Mouse (Mus musculus) liver, embryonic 14.5 days (tissue): ENCODE measurements around the gene Dok4. TPM values are rescaled to one million over a fixed set of nuclear protein-coding genes. Genes with fewer than 3 reads are reported as not detected.
A peak's percentile ranks its signal among the peaks of the same experiment; 100 is the strongest.

Source experiments
- ATAC-seq: fragments of 200-750 bp; cut with Nextera tagmentation; 2 replicates; pipeline ENCODE4 v1.8.0; 2017; ENCODE audit warnings: moderate number of reproducible peaks, mild to moderate bottlenecking, moderate library complexity; ENCODE audit not compliant: insufficient read depth
- DNase-seq, 3 experiments: peaks; one replicate each; pipeline ENCODE4 v3.0.0-alpha.2; 2012 to 2013; ENCODE audit warnings: low read depth in 3 of 3, low spot score in 3 of 3
- H3K27ac ChIP-seq: fragments of 300-500 bp; sonication (generic); 2 replicates; pipeline ENCODE4 v1.5.1; 2014; ENCODE audit warnings: moderate library complexity, mild to moderate bottlenecking, control low read depth, inconsistent platforms
- H3K27me3 ChIP-seq: fragments of 300-500 bp; sonication (generic); 2 replicates; pipeline ENCODE4 v1.6.1; 2014; ENCODE audit warnings: mild to moderate bottlenecking, low read length, moderate library complexity; ENCODE audit not compliant: control insufficient read depth, insufficient read depth
- H3K36me3 ChIP-seq: fragments of 300-500 bp; sonication (generic); replicated peaks from 2 replicates; pipeline ENCODE4 v1.6.1; 2014; ENCODE audit warnings: low read depth; ENCODE audit not compliant: control insufficient read depth, insufficient read depth
- H3K4me1 ChIP-seq, 2 experiments: fragments of 200-500 bp in 1 of 2; fragments of 300-500 bp in 1 of 2; sonication (generic) in 1 of 2; replicated peaks; 2 replicates each; pipeline ENCODE4 v1.6.1; 2012 to 2014; ENCODE audit warnings: antibody characterized with exemption in 1 of 2, inconsistent platforms in 1 of 2, low read length in 1 of 2; ENCODE audit not compliant: control insufficient read depth in 2 of 2, insufficient read depth in 2 of 2
- H3K4me2 ChIP-seq: fragments of 300-500 bp; sonication (generic); 2 replicates; pipeline ENCODE4 v1.6.1; 2014; ENCODE audit warnings: low read depth, mild to moderate bottlenecking, control low read depth, moderate library complexity
- H3K4me3 ChIP-seq, 2 experiments: fragments of 200-500 bp in 1 of 2; fragments of 300-500 bp in 1 of 2; sonication (generic) in 1 of 2; 2 replicates each; pipeline ENCODE4 v1.5.1; 2012 to 2014; ENCODE audit warnings: low read depth in 2 of 2, low read length in 2 of 2, mild to moderate bottlenecking in 2 of 2, control low read depth in 1 of 2, inconsistent platforms in 1 of 2, moderate library complexity in 1 of 2; ENCODE audit not compliant: insufficient read depth in 1 of 2
- H3K9ac ChIP-seq: fragments of 300-500 bp; sonication (generic); replicated peaks from 2 replicates; pipeline ENCODE4 v1.6.1; 2014; ENCODE audit warnings: mild to moderate bottlenecking, control low read depth, moderate library complexity
- H3K9me3 ChIP-seq: fragments of 300-500 bp; sonication (generic); 2 replicates; pipeline ENCODE4 v1.6.1; 2016; ENCODE audit warnings: low read length, mixed read lengths; ENCODE audit not compliant: control insufficient read depth
- CTCF ChIP-seq: IDR thresholded peaks from 2 replicates; pipeline ENCODE4 v1.5.1; 2016; ENCODE audit warnings: antibody characterized with exemption, low read depth, control low read depth
- EP300 ChIP-seq: IDR thresholded peaks from 2 replicates; pipeline ENCODE4 v1.6.1; 2016; ENCODE audit warnings: antibody characterized with exemption, low read depth
- WGBS: fragments of 180-500 bp; shearing (Covaris S2); extraction: QIAGEN DNeasy Blood & Tissue Kit; methylation state at CpG from one replicate; pipeline ENCODE4 v1.1.7; 2014; ENCODE audit not compliant: insufficient replicate concordance; 5-methylcytosine and 5-hydroxymethylcytosine counted together
- polyA plus RNA-seq, 2 experiments: library from polyadenylated mRNA; depleted of rRNA in 1 of 2; stranded (reverse) in 1 of 2; unstranded in 1 of 2; fragments of >200 nt; fragmentation: Nextera tagmentation in 1 of 2; extraction: Ambion mirVana in 1 of 2; gene quantifications; 2 replicates each; pipeline versions ENCODE4 v1.2.1 to v1.2.3; 2012 to 2014

Dok4 gene
- polyA plus RNA-seq, 2 experiments, result 7.2 to 11.1 TPM

- TF ChIP-seq CTCF, result no peak
- TF ChIP-seq EP300, result no peak
- Histone ChIP-seq H3K36me3 (no peaks in the 10 kb centered on the region), H3K4me2 (no peak overlapping the region), H3K27me3 (peaks cover 6% of the 10 kb centered on the region; the same call in 1 of the 2 replicates), H3K9ac (no peak overlapping the region), H3K4me3 (no peak overlapping the region), H3K4me1 (peaks cover 5 to 18% of the 10 kb centered on the region in 2 experiments), H3K9me3 (no peaks in the 10 kb centered on the region), H3K27ac (no peak overlapping the region)
- DNase-seq, result no peak
- no peak for ATAC-seq
- 76% methylated on average over 6 of the region's 6 CpGs for WGBS
Measured at GRCm38 (mm10) chr8:94914256-94914655, 38.1 kb upstream of the Dok4 start.

GRCm38 (mm10) chr8:94913061-94913660 is 37.0 kb upstream of the Dok4 start:
- Histone ChIP-seq H3K36me3 (no peaks in the 10 kb centered on the region), H3K4me2 (peak overlapping the region; percentile 42), H3K27ac (no peak overlapping the region), H3K4me1 (peaks cover 3 to 17% of the 10 kb centered on the region in 2 experiments), H3K9ac (no peak overlapping the region), H3K27me3 (peaks cover 6% of the 10 kb centered on the region; the same call in 1 of the 2 replicates), H3K4me3 (peak overlapping the region in 1 of 2 experiments; percentile 12; a peak in 1 of 4 replicates), H3K9me3 (no peaks in the 10 kb centered on the region)
- no peak for TF ChIP-seq EP300
- peak; percentile 79 for TF ChIP-seq CTCF
- no peak for DNase-seq
- WGBS, result 36% methylated on average over 77 of the region's 77 CpGs
- ATAC-seq, result no peak

- Histone ChIP-seq H3K27ac (no peak overlapping the region), H3K4me1 (peaks cover 0 to 3% of the 10 kb centered on the region in 2 experiments; a peak in 3 of 4 replicates), H3K27me3 (peaks cover 6% of the 10 kb centered on the region; the same call in 1 of the 2 replicates), H3K9ac (no peak overlapping the region), H3K9me3 (no peaks in the 10 kb centered on the region), H3K4me2 (no peak overlapping the region), H3K36me3 (no peaks in the 10 kb centered on the region), H3K4me3 (no peak overlapping the region)
- peak; percentile 75 for ATAC-seq
- peak; percentile 76 to 81 (median 77) for DNase-seq
- WGBS, result 9% methylated on average over 4 of the region's 4 CpGs
- TF ChIP-seq CTCF, result peak; percentile 98
- TF ChIP-seq EP300, result 0 out of 2 replicates have a peak, but pooled peaks have one; percentile 28
Measured at GRCm38 (mm10) chr8:94908847-94909246, 32.7 kb upstream of the Dok4 start.

GRCm38 (mm10) chr8:94907591-94908300 is 31.6 kb upstream of the Dok4 start:
- peaks cover 0 to 3% of the 10 kb centered on the region in 2 experiments; a peak in 3 of 4 replicates for H3K4me1 ChIP-seq
- no peaks in the 10 kb centered on the region for H3K9me3 ChIP-seq
- TF ChIP-seq CTCF (no peak), EP300 (no peak)
- no peak for ATAC-seq
- no peak for DNase-seq
- peaks cover 1% of the 10 kb centered on the region; the same call in 1 of the 2 replicates for H3K27me3 ChIP-seq
- no peak overlapping the region for H3K4me3 ChIP-seq
- no peaks in the 10 kb centered on the region for H3K36me3 ChIP-seq
- H3K27ac ChIP-seq, result no peak overlapping the region
- H3K4me2 ChIP-seq, result no peak overlapping the region
- no peak overlapping the region for H3K9ac ChIP-seq
- WGBS, result 84% methylated on average over 18 of the region's 18 CpGs
